Mouse (Mus musculus): Measurements from ENCODE around the gene Lpp. TPM values are rescaled to one million over a fixed set of nuclear protein-coding genes. Genes with fewer than 3 reads are reported as not detected.
A peak's percentile ranks its signal among the peaks of the same experiment; 100 is the strongest.
"Not testable (repeated sequence)": the region's sequence is repeated elsewhere in the genome, so short reads cannot be mapped to it uniquely, and the experiment has no call there.

The Lpp gene
- total RNA-seq, 2 experiments from 2014 or later: 29.5 to 32.5 TPM

- intact Hi-C loops (cut with DNase I): no loop called here
- DNase-seq: no peak
Measured at GRCm38 (mm10) chr16:24991995-24992394, 598.7 kb downstream of the Lpp start.

DNA sequence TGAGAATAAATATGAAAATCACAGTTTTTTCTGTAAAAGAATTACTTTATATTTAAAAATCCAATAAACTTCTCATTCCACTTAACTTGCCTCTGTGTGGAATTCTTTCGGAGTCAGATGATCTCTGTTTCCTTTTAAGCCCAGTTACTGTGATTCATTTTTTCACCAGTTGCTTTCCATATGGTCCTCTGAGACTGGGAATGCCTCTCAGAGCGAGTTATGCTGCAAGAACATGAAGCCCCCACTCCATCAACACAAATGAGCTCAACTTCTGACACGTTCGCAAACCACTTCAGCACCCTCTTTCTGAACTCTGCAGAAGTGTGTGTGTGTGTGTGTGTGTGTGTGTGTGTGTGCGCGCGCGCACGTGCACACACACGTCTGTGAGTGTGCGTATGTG is 599.2 kb downstream of the Lpp start:
- DNase-seq: no peak
- intact Hi-C loops (cut with DNase I): no loop called here

DNA sequence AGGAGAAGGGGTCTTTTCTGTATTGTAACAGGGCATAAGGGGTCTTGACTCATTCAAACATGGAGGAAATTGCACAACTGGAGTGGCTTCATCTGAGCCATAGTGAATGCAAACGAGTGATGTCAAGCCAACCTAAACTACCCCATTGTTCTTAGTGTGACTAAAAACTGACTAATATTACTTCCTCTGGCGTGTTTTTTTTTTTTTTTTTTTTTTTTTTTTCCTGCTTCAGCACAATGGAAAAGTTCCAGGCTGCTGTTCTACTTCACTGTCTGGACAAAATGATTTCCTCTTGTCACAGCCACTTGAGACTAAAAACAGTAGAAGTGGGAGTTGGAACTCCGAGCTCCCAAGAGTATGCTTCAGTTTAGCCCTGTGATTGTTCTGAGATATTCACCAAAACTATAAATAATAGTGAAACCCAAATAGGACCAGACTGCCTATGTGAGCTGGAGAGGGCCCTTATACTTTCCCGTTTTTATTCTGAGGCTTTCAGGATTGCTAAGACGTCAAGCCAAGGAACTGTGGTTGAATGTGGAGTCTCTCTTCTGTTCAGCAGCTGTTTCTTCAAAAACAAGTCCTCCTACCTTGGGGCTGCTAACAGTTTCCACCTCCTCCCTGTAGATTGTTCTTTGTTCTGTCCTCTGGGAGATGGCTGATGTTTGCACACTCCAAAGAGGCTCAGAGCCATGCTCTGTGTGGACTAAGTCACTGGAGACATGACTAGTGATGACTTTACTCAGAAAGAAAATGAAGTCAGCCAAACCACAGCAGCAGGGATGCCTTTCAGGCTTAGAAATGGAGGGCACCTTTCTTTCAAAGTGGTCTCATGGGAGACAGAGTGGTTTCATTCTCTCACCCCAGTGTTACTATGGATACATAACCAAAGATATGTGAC is 617.9 kb downstream of the Lpp start:
- peak in 1 of 2 experiments; percentile 49 for DNase-seq
- intact Hi-C loops (cut with DNase I): loop anchor here (5.0 kb wide), 1 partner anchor 41 kb away; no protein-coding TSS in a partner anchor

DNA sequence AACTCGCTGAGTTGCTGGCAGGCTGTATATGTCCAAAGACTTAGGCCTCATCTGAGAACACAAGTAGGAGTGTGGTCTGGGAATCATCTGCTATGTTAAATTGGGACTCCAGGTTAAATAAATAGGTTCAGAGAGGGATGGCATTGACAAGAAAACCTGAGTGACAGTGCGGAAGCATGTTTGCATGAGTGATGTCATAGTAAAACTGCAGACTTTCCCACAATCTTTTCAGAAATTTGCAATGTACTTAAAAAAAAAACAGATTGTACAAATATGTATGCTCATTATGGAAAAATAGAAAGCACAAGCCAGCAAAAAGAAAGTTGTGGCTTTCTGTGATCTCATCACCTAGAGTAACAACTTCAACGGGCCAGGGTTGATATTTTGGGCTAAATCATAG is 619.6 kb downstream of the Lpp start:
- intact Hi-C loops (cut with DNase I): loop anchor here (5.0 kb wide), 1 partner anchor 39 kb away; no protein-coding TSS in a partner anchor
- no peak for DNase-seq

GRCm38 (mm10) chr16:25016261-25016836 is 623.0 kb downstream of the Lpp start:
- intact Hi-C loops (cut with DNase I): no loop called here
- DNase-seq: no peak

DNA sequence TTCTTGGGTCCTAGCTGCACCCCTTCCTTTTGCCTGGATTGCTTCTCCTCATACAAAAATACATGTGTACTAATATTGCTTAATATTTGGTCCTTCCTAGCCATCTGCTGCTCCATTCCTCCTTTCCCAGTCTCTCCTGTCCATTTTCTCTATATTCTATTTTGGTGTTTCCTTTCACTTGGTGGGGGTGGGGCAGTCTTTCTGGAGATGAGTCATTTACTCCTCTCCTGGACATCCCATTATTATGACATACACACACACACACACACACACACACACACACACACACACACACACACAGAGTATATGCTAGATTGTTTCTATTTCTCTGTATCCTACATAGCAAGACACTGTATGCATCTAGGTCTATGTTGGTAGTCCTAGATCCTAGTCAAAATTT is 623.7 kb downstream of the Lpp start:
- DNase-seq: no peak
- intact Hi-C loops (cut with DNase I): no loop called here

DNA sequence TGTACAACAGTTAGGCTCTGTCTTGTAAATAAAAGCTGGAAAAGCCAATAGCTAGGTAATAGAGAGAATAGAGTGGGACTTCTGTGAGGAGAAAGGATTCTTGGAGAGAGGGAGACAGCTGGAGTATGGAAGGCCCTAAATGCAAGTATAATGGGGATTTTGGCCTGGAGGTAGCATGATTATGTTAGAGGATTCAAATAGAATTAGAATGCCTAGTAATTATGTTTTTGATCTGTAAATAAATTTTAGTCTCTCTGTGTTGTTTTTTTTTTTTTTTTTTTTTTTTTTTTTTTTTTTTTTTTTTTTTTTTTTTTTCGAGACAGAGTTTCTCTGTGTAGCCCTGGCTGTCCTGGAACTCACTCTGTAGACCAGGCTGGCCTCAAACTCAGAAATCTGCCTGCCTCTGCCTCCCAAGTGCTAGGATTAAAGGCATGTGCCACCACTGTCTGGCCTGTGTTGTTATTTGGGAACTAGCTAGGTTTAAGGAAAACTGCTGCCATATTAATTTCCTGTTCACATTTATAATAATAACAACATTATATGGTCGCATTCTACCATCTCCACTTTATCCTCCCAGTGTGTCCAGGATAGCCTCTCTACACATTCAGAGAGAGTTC is 628.5 kb downstream of the Lpp start:
- DNase-seq; intact Hi-C loops (cut with DNase I): not testable (repeated sequence)

DNA sequence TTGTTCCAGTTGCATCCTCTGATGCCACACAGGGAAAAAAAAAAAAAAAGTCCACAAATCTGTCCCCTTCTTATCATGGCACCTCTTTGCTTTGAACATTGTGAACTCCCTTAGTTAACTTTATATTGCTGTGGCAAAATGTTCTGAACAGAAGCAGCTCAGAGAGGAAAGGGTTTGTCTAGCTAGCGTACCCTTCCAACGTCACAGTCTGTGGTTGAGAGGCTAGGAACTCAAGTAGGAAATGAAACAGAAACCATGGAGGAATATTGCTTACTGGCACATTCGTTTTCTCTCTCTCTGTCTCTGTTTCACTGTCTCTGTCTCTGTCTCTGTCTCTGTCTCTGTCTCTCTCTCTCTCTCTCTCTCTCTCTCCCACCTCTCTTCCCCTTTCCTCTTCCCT is 631.3 kb downstream of the Lpp start:
- no peak for DNase-seq
- intact Hi-C loops (cut with DNase I): no loop called here

DNA sequence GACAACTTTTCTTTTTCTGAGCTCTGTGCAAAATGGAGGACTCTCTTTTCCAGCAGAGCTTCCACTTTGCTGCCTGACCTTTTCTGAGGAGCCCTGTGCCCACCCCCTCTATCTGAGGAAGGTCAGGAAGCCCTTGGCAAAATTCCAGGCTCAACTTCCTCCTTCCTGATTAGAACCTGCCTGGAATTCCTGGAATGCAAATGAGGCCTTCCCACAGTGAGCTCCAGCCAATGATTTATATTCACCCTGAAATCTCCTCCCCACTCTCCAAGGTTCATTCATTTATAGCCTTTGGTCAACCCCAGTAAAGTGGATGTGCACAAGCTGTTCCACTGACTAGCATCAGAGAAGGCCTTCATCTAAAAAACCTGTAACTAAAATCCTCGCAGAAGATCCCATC is 632.9 kb downstream of the Lpp start:
- intact Hi-C loops (cut with DNase I): no loop called here
- no peak for DNase-seq

DNA sequence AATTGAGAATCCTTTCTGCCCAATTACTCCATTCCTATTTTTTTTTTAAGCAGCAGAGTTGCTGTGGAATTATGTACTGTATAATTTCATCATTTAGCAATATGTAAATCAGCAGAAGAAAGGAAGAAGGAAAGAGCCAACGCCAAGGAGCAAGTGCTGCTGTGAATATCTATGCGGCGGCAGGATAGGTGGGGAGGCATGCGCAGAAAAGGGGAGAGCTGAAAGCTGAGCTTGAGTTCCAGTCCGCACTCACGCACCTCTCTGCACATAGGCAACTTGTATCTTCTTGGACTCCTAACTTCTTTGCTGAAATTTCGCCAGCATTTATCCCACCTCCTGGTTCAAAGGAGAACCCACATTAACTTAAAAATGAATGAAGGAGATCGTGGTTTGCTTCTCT is 636.2 kb downstream of the Lpp start:
- intact Hi-C loops (cut with DNase I): no loop called here

DNA sequence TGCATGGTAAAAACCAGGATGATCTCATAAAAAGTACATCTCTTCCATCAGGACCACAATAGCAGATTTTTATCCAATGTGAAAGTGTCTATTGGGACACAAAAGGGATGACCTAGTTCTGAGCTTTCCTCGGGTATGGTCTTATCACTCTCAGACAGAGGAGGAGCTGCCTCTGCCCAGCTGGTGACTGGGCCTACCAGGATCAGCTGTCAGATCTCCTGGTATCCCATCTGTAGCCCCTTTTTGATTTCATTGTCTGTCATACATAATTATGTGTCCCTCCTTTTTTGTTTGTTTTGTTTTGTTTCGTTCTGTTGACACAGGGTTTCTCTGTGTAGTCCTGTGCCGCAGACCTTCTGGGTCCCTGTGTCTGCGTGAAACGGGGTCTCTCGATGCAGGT is 644.1 kb downstream of the Lpp start:
- DNase-seq: no peak
- intact Hi-C loops (cut with DNase I): no loop called here

More for the DNA sequence above, 636.2 kb downstream of the Lpp start:
- no peak for DNase-seq

GRCm38 (mm10) chr16:25038529-25038928 is 645.2 kb downstream of the Lpp start:
- intact Hi-C loops (cut with DNase I): no loop called here
- DNase-seq: no peak

- no peak for DNase-seq
- intact Hi-C loops (cut with DNase I): no loop called here
Measured at GRCm38 (mm10) chr16:25039904-25040303, 646.6 kb downstream of the Lpp start.

GRCm38 (mm10) chr16:25041165-25041564 is 647.9 kb downstream of the Lpp start:
- DNase-seq: no peak
- intact Hi-C loops (cut with DNase I): no loop called here

DNA sequence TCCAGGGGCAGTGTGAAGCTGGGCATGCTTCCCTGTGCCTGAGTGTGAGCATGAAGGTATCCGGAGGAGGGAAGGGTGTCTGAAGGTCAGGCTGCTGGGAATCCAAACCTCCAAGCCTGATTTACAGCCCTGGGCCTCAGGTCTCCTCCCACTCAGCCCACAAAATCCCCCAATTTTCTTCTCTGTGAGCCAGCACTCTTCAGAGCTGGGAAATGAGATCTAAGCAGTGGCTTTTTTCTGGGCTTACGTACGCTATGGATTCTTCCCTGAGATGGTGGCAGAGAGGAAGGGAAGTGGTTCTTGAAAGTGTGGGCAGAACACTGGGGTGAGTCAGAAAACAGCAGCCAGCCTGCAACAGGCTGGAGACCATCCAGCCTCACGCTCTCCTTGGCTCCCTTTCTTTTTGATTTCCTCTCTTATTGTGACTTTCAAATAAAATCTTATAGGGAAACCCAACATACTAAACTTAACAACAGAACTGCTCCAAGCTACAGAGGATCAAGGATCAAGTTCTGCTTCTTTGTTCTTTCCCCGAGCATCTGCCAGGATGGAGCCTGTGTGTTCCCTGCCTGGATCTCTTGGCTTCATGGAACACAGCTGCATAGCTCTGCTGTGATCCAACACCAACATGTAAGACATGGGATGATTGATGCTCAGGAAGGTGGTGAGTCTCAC is 648.7 kb downstream of the Lpp start:
- peak in 1 of 2 experiments; percentile 49 for DNase-seq
- intact Hi-C loops (cut with DNase I): no loop called here

Small RNAs within 50 kb of the gene (microRNA-seq; reads per million reads assigned to microRNA genes)
- gene Mir28a (ENCODE audit: borderline number of aligned reads in 2 of 2): 3,169 to 3,511 reads per million in 2 experiments
